Mouse (Mus musculus) forebrain, embryonic 13.5 days (tissue): ENCODE measurements around the gene Man2a1. TPM values are rescaled to one million over a fixed set of nuclear protein-coding genes. Genes with fewer than 3 reads are reported as not detected.

ENCODE experiments used
- ATAC-seq: fragments of 200-750 bp; cut with Nextera tagmentation; 2 replicates; pipeline ENCODE4 v1.8.0; 2017
- H3K27ac ChIP-seq: fragments of 300-500 bp; sonication (generic); 2 replicates; pipeline ENCODE4 v1.5.1; 2015; ENCODE audit warnings: inconsistent platforms, mild to moderate bottlenecking, moderate library complexity
- H3K27me3 ChIP-seq: fragments of 300-500 bp; sonication (generic); 2 replicates; pipeline ENCODE4 v1.6.1; 2015; ENCODE audit warnings: mild to moderate bottlenecking, inconsistent platforms
- H3K36me3 ChIP-seq: fragments of 300-500 bp; sonication (generic); 2 replicates; pipeline ENCODE4 v1.6.1; 2015; ENCODE audit warnings: mild to moderate bottlenecking, inconsistent platforms; ENCODE audit not compliant: poor library complexity, severe bottlenecking
- H3K4me1 ChIP-seq: fragments of 300-500 bp; sonication (generic); 2 replicates; pipeline ENCODE4 v1.6.1; 2015; ENCODE audit warnings: inconsistent platforms
- H3K4me2 ChIP-seq: fragments of 300-500 bp; sonication (generic); 2 replicates; pipeline ENCODE4 v1.6.1; 2015; ENCODE audit warnings: inconsistent platforms, mild to moderate bottlenecking, moderate library complexity
- H3K4me3 ChIP-seq: fragments of 300-500 bp; sonication (generic); 2 replicates; pipeline ENCODE4 v1.5.1; 2015; ENCODE audit warnings: mild to moderate bottlenecking, inconsistent platforms
- H3K9ac ChIP-seq: fragments of 300-500 bp; sonication (generic); 2 replicates; pipeline ENCODE4 v1.6.1; 2015; ENCODE audit warnings: mild to moderate bottlenecking, inconsistent platforms
- H3K9me3 ChIP-seq: fragments of 300-500 bp; sonication (generic); replicated peaks from 2 replicates; pipeline ENCODE4 v1.6.1; 2016; ENCODE audit warnings: inconsistent platforms
- WGBS: fragments of 180-500 bp; shearing (Covaris S2); methylation state at CpG from one replicate; pipeline ENCODE4 v1.1.7; 2015; 5-methylcytosine and 5-hydroxymethylcytosine counted together
- polyA plus RNA-seq: library from polyadenylated mRNA; unstranded; fragments of >200 nt; fragmentation: Nextera tagmentation; extraction: Ambion mirVana; gene quantifications from 2 replicates; pipeline ENCODE4 v1.2.1, GENCODE M21; 2015

Gene Man2a1
- polyA plus RNA-seq, 1 experiment from 2014 or later = 3.2 TPM

DNA sequence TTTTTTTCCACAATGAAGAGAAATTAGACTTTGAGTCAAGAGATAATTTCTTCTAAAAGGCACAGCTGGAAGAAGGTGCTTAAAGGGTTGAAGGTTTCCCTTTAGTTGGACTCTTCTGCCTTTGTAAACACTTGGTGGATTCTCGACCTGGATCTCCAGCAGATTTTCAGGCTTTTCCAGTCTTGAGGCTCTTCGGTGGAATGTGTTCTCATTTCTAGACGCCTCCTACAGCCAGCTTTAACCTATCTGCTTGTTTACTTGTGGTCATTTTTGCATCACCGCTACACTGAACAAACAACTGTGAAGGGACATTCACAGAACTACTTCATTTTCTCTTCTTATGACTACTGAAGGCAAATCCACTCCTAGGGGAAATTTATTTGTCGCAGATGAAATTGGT, 173.7 kb downstream of the Man2a1 start:
- no peaks in the 10 kb centered on the region for H3K27me3 ChIP-seq
- ATAC-seq = no peak
- no peak overlapping the region for H3K27ac ChIP-seq
- no peak overlapping the region for H3K4me3 ChIP-seq
- H3K4me1 ChIP-seq = peaks cover 4% of the 10 kb centered on the region; the same call in 1 of the 2 replicates
- H3K4me2 ChIP-seq = no peak overlapping the region
- H3K9ac ChIP-seq = no peak overlapping the region
- 92% methylated on average over 5 of the region's 5 CpGs for WGBS
- no peaks in the 10 kb centered on the region for H3K9me3 ChIP-seq
- H3K36me3 ChIP-seq = no peaks in the 10 kb centered on the region

DNA sequence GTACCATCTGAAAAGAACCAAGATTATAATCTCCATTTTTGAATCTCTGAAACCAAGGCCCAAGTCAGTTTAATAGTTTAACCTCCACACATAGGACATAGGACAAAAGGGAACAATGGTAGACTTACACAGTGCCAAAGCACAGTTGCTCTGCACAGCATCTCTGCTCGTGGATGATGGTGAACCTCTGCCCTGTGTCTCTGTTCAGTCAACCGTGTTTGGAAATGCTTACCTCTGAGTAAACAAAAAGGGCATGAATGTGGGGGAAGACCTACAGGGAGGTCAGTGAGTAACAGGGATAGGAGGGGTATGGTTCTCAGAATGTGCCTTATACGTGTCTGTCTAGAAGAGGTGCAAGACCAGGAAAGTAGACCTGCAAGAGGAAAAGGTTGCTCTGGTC, 177.8 kb downstream of the Man2a1 start:
- H3K27ac ChIP-seq = no peak overlapping the region
- no peaks in the 10 kb centered on the region for H3K27me3 ChIP-seq
- H3K4me1 ChIP-seq = no peaks in the 10 kb centered on the region
- no peak overlapping the region for H3K4me2 ChIP-seq
- 51% methylated on average over 3 of the region's 3 CpGs for WGBS
- no peak overlapping the region for H3K4me3 ChIP-seq
- ATAC-seq = no peak
- H3K9me3 ChIP-seq = no peaks in the 10 kb centered on the region
- no peak overlapping the region for H3K9ac ChIP-seq
- H3K36me3 ChIP-seq = no peaks in the 10 kb centered on the region

- Histone ChIP-seq H3K27ac (no peak overlapping the region), H3K9ac (no peak overlapping the region), H3K36me3 (no peaks in the 10 kb centered on the region), H3K9me3 (no peaks in the 10 kb centered on the region), H3K4me1 (no peaks in the 10 kb centered on the region), H3K27me3 (no peaks in the 10 kb centered on the region), H3K4me2 (no peak overlapping the region), H3K4me3 (no peak overlapping the region)
- WGBS = 94% methylated on average over 12 of the region's 12 CpGs
- ATAC-seq = no peak
Measured at GRCm38 (mm10) chr17:64778756-64779155, 178.2 kb downstream of the Man2a1 start.

DNA sequence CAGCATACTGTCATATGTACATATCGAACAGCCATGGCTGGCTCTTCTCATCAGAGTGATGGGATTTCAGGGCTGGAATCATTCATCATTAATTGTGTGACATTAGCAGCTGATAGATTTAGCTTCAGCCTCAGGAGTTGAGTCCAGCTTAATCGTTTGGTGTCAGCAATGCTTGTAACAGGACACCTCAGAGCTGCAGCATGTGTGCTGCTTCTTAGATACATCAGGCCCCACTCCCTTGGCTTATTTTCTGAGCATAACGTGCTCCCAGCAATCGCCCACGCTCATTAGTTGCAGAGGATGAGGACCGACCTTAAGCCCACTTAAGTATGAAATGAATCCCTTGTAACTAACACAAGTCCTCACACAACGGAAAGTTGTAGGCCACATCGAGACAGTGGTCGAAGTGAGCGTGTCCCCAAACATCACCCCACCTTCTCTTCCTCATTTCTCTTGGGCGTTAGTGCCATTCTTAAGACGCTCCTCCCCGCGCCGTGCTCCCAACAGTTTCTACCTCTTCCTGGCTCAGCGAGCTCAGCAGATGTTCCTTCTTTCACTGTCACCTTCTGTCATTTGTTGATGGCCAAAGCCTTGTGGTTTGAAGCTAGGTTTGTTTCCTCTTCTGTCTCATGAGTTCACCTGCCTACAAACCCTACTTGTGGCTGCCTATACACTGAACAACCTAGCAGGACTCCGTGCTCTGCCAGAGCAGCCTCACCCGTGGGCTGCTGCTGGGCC, 180.4 kb downstream of the Man2a1 start:
- H3K4me1 ChIP-seq = no peaks in the 10 kb centered on the region
- no peak for ATAC-seq
- WGBS = 86% methylated on average over 18 of the region's 18 CpGs
- H3K9me3 ChIP-seq = no peaks in the 10 kb centered on the region
- H3K9ac ChIP-seq = no peak overlapping the region
- H3K4me3 ChIP-seq = no peak overlapping the region
- H3K27ac ChIP-seq = no peak overlapping the region
- H3K4me2 ChIP-seq = no peak overlapping the region
- H3K27me3 ChIP-seq = no peaks in the 10 kb centered on the region
- no peaks in the 10 kb centered on the region for H3K36me3 ChIP-seq

GRCm38 (mm10) chr17:64782307-64782706, 181.8 kb downstream of the Man2a1 start:
- Histone ChIP-seq H3K4me3 (no peak overlapping the region), H3K36me3 (no peaks in the 10 kb centered on the region), H3K4me2 (no peak overlapping the region), H3K9ac (no peak overlapping the region), H3K9me3 (no peaks in the 10 kb centered on the region), H3K4me1 (peaks cover 8% of the 10 kb centered on the region; the same call in 1 of the 2 replicates), H3K27me3 (no peaks in the 10 kb centered on the region), H3K27ac (no peak overlapping the region)
- WGBS = 84% methylated on average over 3 of the region's 3 CpGs
- ATAC-seq = no peak

GRCm38 (mm10) chr17:64785961-64786360, 185.4 kb downstream of the Man2a1 start:
- Histone ChIP-seq H3K9ac (no peak overlapping the region), H3K4me3 (no peak overlapping the region), H3K4me1 (peaks cover 11% of the 10 kb centered on the region), H3K36me3 (no peaks in the 10 kb centered on the region), H3K27me3 (no peaks in the 10 kb centered on the region), H3K4me2 (no peak overlapping the region), H3K27ac (no peak overlapping the region), H3K9me3 (no peaks in the 10 kb centered on the region)
- no peak for ATAC-seq
- 61% methylated on average over 1 of the region's 1 CpGs for WGBS

GRCm38 (mm10) chr17:64788301-64788700, 187.8 kb downstream of the Man2a1 start:
- 92% methylated on average over 13 of the region's 13 CpGs for WGBS
- Histone ChIP-seq H3K36me3 (no peaks in the 10 kb centered on the region), H3K27me3 (no peaks in the 10 kb centered on the region), H3K4me3 (no peak overlapping the region), H3K9ac (no peak overlapping the region), H3K9me3 (no peaks in the 10 kb centered on the region), H3K4me2 (no peak overlapping the region), H3K27ac (no peak overlapping the region), H3K4me1 (peaks cover 11% of the 10 kb centered on the region)
- ATAC-seq = no peak

DNA sequence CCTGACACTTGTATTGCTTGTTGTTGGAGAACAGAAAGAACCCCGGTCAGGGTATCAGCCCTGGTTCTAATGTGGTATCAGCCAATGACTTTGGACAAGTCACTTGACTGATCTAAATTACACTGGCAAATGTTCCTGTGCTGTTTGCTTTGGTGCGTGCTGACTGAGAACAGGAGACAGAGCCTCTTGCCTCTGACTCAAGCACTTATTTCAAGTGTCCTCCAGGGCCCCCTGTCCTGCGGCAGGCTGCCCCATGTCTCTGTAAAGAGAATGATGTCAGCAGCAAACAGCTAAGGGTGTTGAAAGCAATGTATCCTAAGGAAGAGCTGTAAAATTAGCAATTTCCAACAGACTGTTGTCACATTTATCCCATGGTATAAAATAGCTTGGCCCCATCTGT, 188.6 kb downstream of the Man2a1 start:
- Histone ChIP-seq H3K4me2 (no peak overlapping the region), H3K9me3 (no peaks in the 10 kb centered on the region), H3K4me1 (peaks cover 11% of the 10 kb centered on the region), H3K36me3 (no peaks in the 10 kb centered on the region), H3K4me3 (no peak overlapping the region), H3K9ac (no peak overlapping the region), H3K27ac (no peak overlapping the region), H3K27me3 (no peaks in the 10 kb centered on the region)
- 78% methylated on average over 3 of the region's 3 CpGs for WGBS
- no peak for ATAC-seq

GRCm38 (mm10) chr17:64792076-64792475, 191.5 kb downstream of the Man2a1 start:
- peaks cover 3% of the 10 kb centered on the region; the same call in 1 of the 2 replicates for H3K4me1 ChIP-seq
- 93% methylated on average over 3 of the region's 3 CpGs for WGBS
- no peak overlapping the region for H3K9ac ChIP-seq
- no peak overlapping the region for H3K4me3 ChIP-seq
- no peak overlapping the region for H3K4me2 ChIP-seq
- no peak overlapping the region for H3K27ac ChIP-seq
- ATAC-seq = no peak
- no peaks in the 10 kb centered on the region for H3K27me3 ChIP-seq
- H3K36me3 ChIP-seq = no peaks in the 10 kb centered on the region
- no peaks in the 10 kb centered on the region for H3K9me3 ChIP-seq

- H3K36me3 ChIP-seq = no peaks in the 10 kb centered on the region
- peaks cover 3% of the 10 kb centered on the region; the same call in 1 of the 2 replicates for H3K4me1 ChIP-seq
- H3K4me3 ChIP-seq = no peak overlapping the region
- H3K9me3 ChIP-seq = no peaks in the 10 kb centered on the region
- H3K27me3 ChIP-seq = no peaks in the 10 kb centered on the region
- no peak overlapping the region for H3K4me2 ChIP-seq
- WGBS = 83% methylated on average over 5 of the region's 5 CpGs
- no peak overlapping the region for H3K9ac ChIP-seq
- ATAC-seq = no peak
- H3K27ac ChIP-seq = no peak overlapping the region
Measured at GRCm38 (mm10) chr17:64792623-64793022, 192.1 kb downstream of the Man2a1 start.

DNA sequence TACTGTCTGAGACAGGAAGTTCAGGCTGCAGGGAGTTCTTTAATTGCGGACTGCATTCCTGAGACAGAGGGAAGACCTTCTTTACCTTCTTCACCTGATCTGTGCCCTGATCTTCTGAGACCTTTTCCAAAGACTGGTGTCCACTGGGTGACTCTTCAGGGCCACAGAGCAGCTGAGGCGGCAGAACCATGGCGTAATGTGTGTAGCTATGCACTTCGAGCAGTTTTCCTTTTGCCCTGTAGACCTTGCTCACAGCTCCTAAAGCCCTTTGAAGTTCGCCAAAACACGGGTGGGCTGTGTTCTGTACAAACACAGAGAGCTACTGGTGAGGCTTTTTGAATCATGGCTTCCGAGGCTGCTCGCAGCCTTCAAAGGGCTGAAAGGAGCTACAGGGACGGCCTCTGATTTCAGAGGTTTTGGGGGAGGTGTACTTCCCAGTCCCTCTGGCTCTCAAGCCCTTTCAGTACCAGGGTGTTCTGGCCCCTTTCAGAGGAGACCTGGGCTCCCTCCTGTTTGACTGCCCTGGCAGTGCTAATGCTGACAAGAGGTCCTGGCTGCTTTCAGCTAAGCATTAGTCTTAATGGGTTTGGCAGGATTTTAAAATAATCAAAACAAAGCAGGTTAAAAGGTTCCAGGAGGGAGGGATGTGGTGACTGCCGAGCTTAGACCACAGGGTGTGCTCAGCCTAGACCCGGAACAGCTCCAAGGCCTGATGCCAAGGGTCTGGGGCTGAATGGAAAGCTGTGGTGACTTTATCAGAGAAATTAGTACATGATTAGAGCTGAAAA, 201.8 kb downstream of the Man2a1 start:
- 29% methylated on average over 11 of the region's 11 CpGs for WGBS
- peaks cover 18% of the 10 kb centered on the region; the same call in 1 of the 2 replicates for H3K4me1 ChIP-seq

DNA sequence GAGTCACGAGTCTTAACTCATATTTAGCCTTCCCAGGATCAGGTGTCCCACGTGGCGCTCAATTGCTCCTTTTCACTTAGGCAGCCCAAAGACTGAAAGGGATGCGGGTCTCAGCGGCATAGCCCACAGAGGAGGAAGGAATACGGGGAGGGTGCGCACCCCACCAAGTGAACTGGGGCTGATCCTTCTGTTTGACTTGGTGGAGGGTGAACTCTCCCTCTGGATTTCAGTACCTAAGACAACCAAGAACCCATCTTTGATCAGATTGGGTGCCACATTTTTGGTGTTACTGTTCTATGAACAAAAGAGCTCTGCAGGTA, 202.4 kb downstream of the Man2a1 start:
- Histone ChIP-seq H3K27me3 (no peaks in the 10 kb centered on the region), H3K9ac (no peak overlapping the region), H3K4me1 (peaks cover 18% of the 10 kb centered on the region; the same call in 1 of the 2 replicates), H3K9me3 (no peaks in the 10 kb centered on the region), H3K27ac (no peak overlapping the region), H3K4me2 (no peak overlapping the region), H3K36me3 (no peaks in the 10 kb centered on the region), H3K4me3 (no peak overlapping the region)
- 51% methylated on average over 7 of the region's 7 CpGs for WGBS
- ATAC-seq = peak; percentile 30

More for the DNA sequence above, 201.8 kb downstream of the Man2a1 start:
- Histone ChIP-seq H3K9ac (no peak overlapping the region), H3K4me3 (no peak overlapping the region), H3K27me3 (no peaks in the 10 kb centered on the region), H3K36me3 (no peaks in the 10 kb centered on the region), H3K4me2 (no peak overlapping the region), H3K9me3 (no peaks in the 10 kb centered on the region), H3K27ac (no peak overlapping the region)
- ATAC-seq = peak; percentile 46
